Mouse (Mus musculus) MEL (cell line): ENCODE data around the gene Tmed2. TPM values are rescaled to one million over a fixed set of nuclear protein-coding genes. Genes with fewer than 3 reads are reported as not detected.

ENCODE experiments used
- DNase-seq: peaks from one replicate; pipeline ENCODE4 v3.0.0; 2011; ENCODE audit warnings: low read depth, low spot score
- H3K27ac ChIP-seq: 2 replicates; pipeline ENCODE4 v1.5.1; 2012; ENCODE audit warnings: low read depth, mild to moderate bottlenecking, control low read depth, low read length, moderate library complexity; ENCODE audit not compliant: control insufficient read depth
- H3K27me3 ChIP-seq, 2 experiments: fragments of 150-350 bp in 1 of 2; sonication (generic) in 1 of 2; 2 replicates each; pipeline ENCODE4 v1.6.1; 2012; ENCODE audit warnings: low read length in 2 of 2, mild to moderate bottlenecking in 2 of 2, improper control_type of control experiment in 1 of 2, moderate library complexity in 1 of 2; ENCODE audit not compliant: insufficient read depth in 2 of 2, control insufficient read depth in 1 of 2
- H3K36me3 ChIP-seq, 2 experiments: 2 replicates each; pipeline ENCODE4 v1.6.1; 2012 to 2014; ENCODE audit warnings: low read length in 2 of 2, improper control_type of control experiment in 1 of 2, inconsistent platforms in 1 of 2, mild to moderate bottlenecking in 1 of 2; ENCODE audit not compliant: insufficient read depth in 2 of 2, control insufficient read depth in 1 of 2
- H3K4me1 ChIP-seq, 2 experiments: fragments of 150-350 bp in 1 of 2; sonication (generic) in 1 of 2; 2 replicates each; pipeline ENCODE4 v1.6.1; 2012; ENCODE audit warnings: low read length in 2 of 2, improper control_type of control experiment in 1 of 2, mild to moderate bottlenecking in 1 of 2; ENCODE audit not compliant: insufficient read depth in 2 of 2, control insufficient read depth in 1 of 2
- H3K4me3 ChIP-seq, 2 experiments: fragments of 150-350 bp in 1 of 2; sonication (generic) in 1 of 2; 2 replicates each; pipeline ENCODE4 v1.5.1; 2012; ENCODE audit warnings: low read depth in 2 of 2, low read length in 2 of 2, mild to moderate bottlenecking in 2 of 2, moderate library complexity in 2 of 2, control low read depth in 1 of 2, improper control_type of control experiment in 1 of 2; ENCODE audit not compliant: control insufficient read depth in 1 of 2, insufficient read depth in 1 of 2
- H3K79me2 ChIP-seq: 2 replicates; pipeline ENCODE4 v1.6.1; 2012; ENCODE audit warnings: mild to moderate bottlenecking, low read length, moderate library complexity; ENCODE audit not compliant: control insufficient read depth, poor library complexity, insufficient read depth
- H3K9ac ChIP-seq: 2 replicates; pipeline ENCODE4 v1.6.1; 2012; ENCODE audit warnings: low read depth, mild to moderate bottlenecking, control low read depth, low read length, moderate library complexity; ENCODE audit not compliant: control insufficient read depth, poor library complexity, severe bottlenecking
- H3K9me3 ChIP-seq: fragments of 150-350 bp; sonication (generic); replicated peaks from 2 replicates; pipeline ENCODE4 v1.6.1; 2012; ENCODE audit warnings: mild to moderate bottlenecking, low read length, improper control_type of control experiment, moderate library complexity; ENCODE audit not compliant: insufficient read depth
- BHLHE40 ChIP-seq: IDR thresholded peaks from 2 replicates; pipeline ENCODE4 v1.6.1; 2012; ENCODE audit warnings: low read depth, mild to moderate bottlenecking, inconsistent platforms, low read length, improper control_type of control experiment, borderline replicate concordance
- CHD1 ChIP-seq: IDR thresholded peaks from 2 replicates; pipeline ENCODE4 v1.6.1; 2012; ENCODE audit warnings: low read depth, mild to moderate bottlenecking, inconsistent platforms, low read length, improper control_type of control experiment
- E2F4 ChIP-seq: IDR thresholded peaks from 2 replicates; pipeline ENCODE4 v1.6.1; 2011; ENCODE audit warnings: low read depth, low read length, improper control_type of control experiment, borderline replicate concordance
- ELF1 ChIP-seq: IDR thresholded peaks from 2 replicates; pipeline ENCODE4 v1.6.1; 2014; ENCODE audit warnings: low read depth, mild to moderate bottlenecking, inconsistent platforms, low read length, improper control_type of control experiment, moderate library complexity
- EP300 ChIP-seq, 2 experiments: IDR thresholded peaks; 2 replicates each; pipeline ENCODE4 v1.6.1; 2011; ENCODE audit warnings: improper control_type of control experiment in 2 of 2, low read length in 2 of 2, low read depth in 1 of 2, mild to moderate bottlenecking in 1 of 2
- ETS1 ChIP-seq: IDR thresholded peaks from 2 replicates; pipeline ENCODE4 v1.6.1; 2012; ENCODE audit warnings: low read depth, mild to moderate bottlenecking, inconsistent platforms, low read length, improper control_type of control experiment, moderate library complexity
- GABPA ChIP-seq: IDR thresholded peaks from 2 replicates; pipeline ENCODE4 v1.6.1; 2012; ENCODE audit warnings: low read depth, mild to moderate bottlenecking, inconsistent platforms, low read length, improper control_type of control experiment, moderate library complexity
- GATA1 ChIP-seq: IDR thresholded peaks from 2 replicates; pipeline ENCODE4 v1.6.1; 2011; ENCODE audit warnings: low read depth, low read length, improper control_type of control experiment
- HCFC1 ChIP-seq: IDR thresholded peaks from 2 replicates; pipeline ENCODE4 v1.6.1; 2012; ENCODE audit warnings: low read depth, mild to moderate bottlenecking, inconsistent platforms, low read length, improper control_type of control experiment, moderate library complexity
- MAZ ChIP-seq: IDR thresholded peaks from 2 replicates; pipeline ENCODE4 v1.6.1; 2012; ENCODE audit warnings: low read depth, mild to moderate bottlenecking, inconsistent platforms, low read length, improper control_type of control experiment
- MXI1 ChIP-seq: IDR thresholded peaks from 2 replicates; pipeline ENCODE4 v1.6.1; 2011; ENCODE audit warnings: mild to moderate bottlenecking, low read depth, low read length, improper control_type of control experiment
- MYC ChIP-seq: IDR thresholded peaks from 2 replicates; pipeline ENCODE4 v1.6.1; 2011; ENCODE audit warnings: low read depth, mild to moderate bottlenecking, low read length, improper control_type of control experiment, moderate library complexity
- NELFE ChIP-seq: IDR thresholded peaks from 2 replicates; pipeline ENCODE4 v1.6.1; 2011; ENCODE audit warnings: low read depth, low read length, improper control_type of control experiment
- NRF1 ChIP-seq: IDR thresholded peaks from 2 replicates; pipeline ENCODE4 v1.6.1; 2014; ENCODE audit warnings: low read depth, mild to moderate bottlenecking, inconsistent platforms, low read length, improper control_type of control experiment, moderate library complexity; ENCODE audit not compliant: poor library complexity, insufficient read depth, severe bottlenecking
- POLR2A ChIP-seq, 2 experiments: IDR thresholded peaks; 2 replicates each; pipeline ENCODE4 v1.6.1; 2011 to 2012; ENCODE audit warnings: low read length in 2 of 2, mild to moderate bottlenecking in 2 of 2, control low read depth in 1 of 2, improper control_type of control experiment in 1 of 2, low read depth in 1 of 2, moderate library complexity in 1 of 2; ENCODE audit not compliant: control insufficient read depth in 1 of 2, insufficient read depth in 1 of 2, poor library complexity in 1 of 2
- POLR2AphosphoS2 ChIP-seq: IDR thresholded peaks from 2 replicates; pipeline ENCODE4 v1.6.1; 2011; ENCODE audit warnings: low read length, improper control_type of control experiment
- POLR2AphosphoS5 ChIP-seq: IDR thresholded peaks from 2 replicates; pipeline ENCODE4 v1.6.1; 2012; ENCODE audit warnings: low read depth, borderline replicate concordance, mild to moderate bottlenecking, inconsistent platforms, low read length, moderate library complexity, mixed read lengths
- RCOR1 ChIP-seq: IDR thresholded peaks from 2 replicates; pipeline ENCODE4 v1.6.1; 2012; ENCODE audit warnings: low read depth, mild to moderate bottlenecking, inconsistent platforms, low read length, improper control_type of control experiment
- SIN3A ChIP-seq: IDR thresholded peaks from 2 replicates; pipeline ENCODE4 v1.6.1; 2012; ENCODE audit warnings: low read length, improper control_type of control experiment, inconsistent platforms
- SMC3 ChIP-seq: IDR thresholded peaks from 2 replicates; pipeline ENCODE4 v1.6.1; 2011; ENCODE audit warnings: low read depth, low read length, improper control_type of control experiment
- TAL1 ChIP-seq: IDR thresholded peaks from 2 replicates; pipeline ENCODE4 v1.6.1; 2012; ENCODE audit warnings: mild to moderate bottlenecking, inconsistent platforms, low read length, moderate library complexity, mixed read lengths
- UBTF ChIP-seq: IDR thresholded peaks from 2 replicates; pipeline ENCODE4 v1.6.1; 2012; ENCODE audit warnings: low read depth, mild to moderate bottlenecking, inconsistent platforms, low read length, improper control_type of control experiment, moderate library complexity, borderline replicate concordance; ENCODE audit not compliant: insufficient read depth
- USF1 ChIP-seq: IDR thresholded peaks from 2 replicates; pipeline ENCODE4 v1.6.1; 2014; ENCODE audit warnings: low read depth, mild to moderate bottlenecking, inconsistent platforms, low read length, improper control_type of control experiment, moderate library complexity
- USF2 ChIP-seq, 2 experiments: IDR thresholded peaks; 2 replicates each; pipeline ENCODE4 v1.6.1; 2011 to 2012; ENCODE audit warnings: improper control_type of control experiment in 2 of 2, low read length in 2 of 2, borderline replicate concordance in 1 of 2, inconsistent platforms in 1 of 2, low read depth in 1 of 2, mild to moderate bottlenecking in 1 of 2; ENCODE audit not compliant: insufficient read depth in 1 of 2
- ZKSCAN1 ChIP-seq: IDR thresholded peaks from 2 replicates; pipeline ENCODE4 v1.6.1; 2012; ENCODE audit warnings: low read depth, mild to moderate bottlenecking, inconsistent platforms, low read length, improper control_type of control experiment, moderate library complexity
- ZMIZ1 ChIP-seq: IDR thresholded peaks from 2 replicates; pipeline ENCODE4 v1.6.1; 2012; ENCODE audit warnings: low read depth, mild to moderate bottlenecking, inconsistent platforms, low read length, improper control_type of control experiment, moderate library complexity
- ZNF384 ChIP-seq: IDR thresholded peaks from 2 replicates; pipeline ENCODE4 v1.6.1; 2012; ENCODE audit warnings: low read depth, mild to moderate bottlenecking, inconsistent platforms, low read length, improper control_type of control experiment
- polyA plus RNA-seq, 2 experiments: library from polyadenylated mRNA; stranded (reverse) in 1 of 2; unstranded in 1 of 2; fragments of >175 nt in 1 of 2; fragments of >200 nt in 1 of 2; gene quantifications; 2 replicates each; pipeline versions ENCODE4 v1.2.1 to v1.2.4; 2012; ENCODE audit warnings: low replicate concordance in 2 of 2, low read depth in 1 of 2; ENCODE audit not compliant: insufficient read length in 2 of 2, insufficient read depth in 1 of 2, missing spikeins in 1 of 2
- total RNA-seq: library from RNA; depleted of rRNA; stranded (reverse); fragments of 300-350 nt; gene quantifications from 2 replicates; pipeline ENCODE4 v1.2.3, GENCODE M21; 2012

The Tmed2 gene
- total and polyA plus RNA-seq, 3 experiments, result 245 to 252 TPM; not detected in 1

DNA sequence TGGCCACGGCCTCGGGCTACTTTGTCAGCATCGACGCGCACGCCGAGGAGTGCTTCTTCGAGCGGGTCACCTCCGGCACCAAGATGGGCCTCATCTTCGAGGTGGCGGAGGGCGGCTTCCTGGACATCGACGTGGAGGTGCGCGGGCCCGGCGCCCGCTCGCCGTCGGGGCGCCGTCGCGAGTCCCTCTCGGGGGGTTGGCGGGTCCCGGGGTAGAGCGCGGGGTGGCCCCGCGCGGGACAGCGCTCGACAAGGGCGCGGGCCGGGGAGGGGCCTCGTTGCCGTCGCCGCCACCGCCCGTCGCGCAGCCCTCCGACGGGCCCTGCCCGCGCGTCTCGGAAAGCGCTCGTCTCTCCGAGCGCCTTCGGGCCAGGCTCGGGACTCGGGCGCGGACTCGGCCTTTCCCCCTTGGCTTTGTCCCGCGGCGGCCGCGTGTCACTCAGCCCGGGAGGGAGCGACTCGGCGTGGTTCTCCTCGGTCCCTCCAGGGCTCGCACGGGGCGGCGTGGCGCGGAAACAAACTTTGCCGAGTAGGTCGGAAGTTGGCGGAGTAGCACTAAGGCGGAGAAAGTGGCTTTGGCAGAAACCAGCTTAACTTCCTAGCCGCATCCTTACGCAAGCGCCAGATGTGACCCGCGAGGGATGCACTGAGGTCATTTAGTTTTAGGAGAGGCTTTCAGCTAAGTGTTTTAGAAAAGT is 558 bp downstream of the Tmed2 start:
- peak overlapping the region; percentile 91 for H3K9ac ChIP-seq
- no peaks in the 10 kb centered on the region for H3K27me3 ChIP-seq
- peak; percentile 60 for DNase-seq
- peak overlapping the region; percentile 50 for H3K27ac ChIP-seq
- peaks cover 15 to 17% of the 10 kb centered on the region in 2 experiments for H3K36me3 ChIP-seq
- peak overlapping the region; percentile 71 to 87 for H3K4me3 ChIP-seq
- TF ChIP-seq BHLHE40 (no peak), EP300 (IDR thresholded peaks at IDR 0.05; ENCODE audit: low read depth in 1 of 2, low read length in 2 of 2) (no peak), ZMIZ1 (peak; percentile 48; the same call in 1 of the 2 replicates), TAL1 (no peak), ZKSCAN1 (no peak), ZNF384 (no peak), USF2 (IDR thresholded peaks at IDR 0.05; ENCODE audit: borderline replicate concordance in 1 of 2, insufficient read depth in 1 of 2, low read depth in 1 of 2, low read length in 2 of 2) (no peak), ETS1 (no peak), MXI1 (peak; percentile 64; the same call in 1 of the 2 replicates), MYC (no peak), NELFE (peak; percentile 54), USF1 (no peak), POLR2A (IDR thresholded peaks at IDR 0.05; ENCODE audit: control insufficient read depth in 1 of 2, insufficient read depth in 1 of 2, low read depth in 1 of 2, low read length in 2 of 2, poor library complexity in 1 of 2) (peak in 1 of 2 experiments; percentile 52; a peak in 2 of 4 replicates), UBTF (peak; percentile 68; the same call in 1 of the 2 replicates), CHD1 (0 out of 2 replicates have a peak, but pooled peaks have one; percentile 36), GABPA (no peak), SIN3A (peak; percentile 47; the same call in 1 of the 2 replicates), MAZ (no peak), NRF1 (0 out of 2 replicates have a peak, but pooled peaks have one; percentile 11)
- TF ChIP-seq, all 39 proteins: peak for 8
- Histone ChIP-seq H3K4me1 (peaks cover 3 to 8% of the 10 kb centered on the region in 2 experiments), H3K9me3 (no peaks in the 10 kb centered on the region), H3K79me2 (peaks cover 37% of the 10 kb centered on the region)

DNA sequence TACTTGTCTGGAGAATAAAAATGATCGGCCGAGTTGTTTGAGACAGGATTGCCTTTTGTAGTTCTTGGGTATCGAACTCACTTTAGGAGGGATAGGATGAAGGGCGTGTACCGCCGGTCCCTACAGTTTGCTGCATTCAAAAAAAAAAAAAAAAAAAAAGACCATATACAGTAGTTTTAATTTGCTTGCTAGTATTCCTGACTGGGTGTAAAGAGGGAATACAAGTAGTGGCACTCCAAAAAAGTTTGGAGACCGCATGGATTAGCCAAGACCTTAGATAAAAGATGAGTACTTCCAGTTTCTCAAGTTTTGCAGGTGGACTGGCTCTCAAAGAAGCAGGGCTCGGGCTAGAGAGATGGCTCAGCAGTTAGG is 1.1 kb downstream of the Tmed2 start:
- Histone ChIP-seq H3K9me3 (no peaks in the 10 kb centered on the region), H3K27ac (peak overlapping the region; percentile 50), H3K4me1 (peaks cover 3 to 8% of the 10 kb centered on the region in 2 experiments)
- TF ChIP-seq GABPA, result no peak
- no peak for TF ChIP-seq EP300 (IDR thresholded peaks at IDR 0.05; ENCODE audit: low read depth in 1 of 2, low read length in 2 of 2)
- peak; percentile 60 for TF ChIP-seq ZNF384
- no peak for TF ChIP-seq MXI1
- 0 out of 4 replicates have a peak, but pooled peaks of 1 of the 2 experiments have one; percentile 5 for TF ChIP-seq POLR2A (IDR thresholded peaks at IDR 0.05; ENCODE audit: control insufficient read depth in 1 of 2, insufficient read depth in 1 of 2, low read depth in 1 of 2, low read length in 2 of 2, poor library complexity in 1 of 2)
- no peak for TF ChIP-seq RCOR1
- TF ChIP-seq ZKSCAN1, result no peak
- TF ChIP-seq E2F4, result no peak
- no peak for TF ChIP-seq HCFC1
- no peak for TF ChIP-seq CHD1
- no peak for TF ChIP-seq GATA1
- no peak for TF ChIP-seq USF2 (IDR thresholded peaks at IDR 0.05; ENCODE audit: borderline replicate concordance in 1 of 2, insufficient read depth in 1 of 2, low read depth in 1 of 2, low read length in 2 of 2)
- TF ChIP-seq MAZ, result no peak
- no peak for TF ChIP-seq POLR2AphosphoS5
- TF ChIP-seq TAL1, result no peak
- no peak for TF ChIP-seq SMC3
- TF ChIP-seq ELF1, result no peak
- no peak for TF ChIP-seq MYC
- TF ChIP-seq POLR2AphosphoS2, result no peak
- no peak for TF ChIP-seq USF1

More for the DNA sequence above, 1.1 kb downstream of the Tmed2 start:
- H3K79me2 ChIP-seq, result peaks cover 38% of the 10 kb centered on the region
- peaks cover 15 to 21% of the 10 kb centered on the region in 2 experiments for H3K36me3 ChIP-seq
- peak overlapping the region; percentile 91 for H3K9ac ChIP-seq
- H3K4me3 ChIP-seq, result peak overlapping the region; percentile 71 to 87
- DNase-seq, result no peak
- H3K27me3 ChIP-seq, result no peaks in the 10 kb centered on the region
